Mouse (Mus musculus) heart, embryonic 10.5 days (tissue): ENCODE measurements at regions not wholly inside any gene's neighbourhood (a gene's known extent, or its start where the extent isn't known, plus 50 kb on each side); places are given as distances from the start of the nearest gene placed in this dataset.

ENCODE experiments used
- DNase-seq: peaks from one replicate; pipeline ENCODE4 v3.0.0-alpha.2; 2017; ENCODE audit warnings: low spot score
- H3K27ac ChIP-seq: fragments of 300-500 bp; sonication (generic); 2 replicates; pipeline ENCODE4 v1.5.1; 2016; ENCODE audit warnings: mild to moderate bottlenecking
- H3K27me3 ChIP-seq: fragments of 300-500 bp; sonication (generic); 2 replicates; pipeline ENCODE4 v1.6.1; 2016; ENCODE audit warnings: mild to moderate bottlenecking; ENCODE audit not compliant: poor library complexity, insufficient read depth, severe bottlenecking
- H3K36me3 ChIP-seq: fragments of 300-500 bp; sonication (generic); 2 replicates; pipeline ENCODE4 v1.6.1; 2016; ENCODE audit warnings: mild to moderate bottlenecking, moderate library complexity
- H3K4me1 ChIP-seq: fragments of 300-500 bp; sonication (generic); 2 replicates; pipeline ENCODE4 v1.6.1; 2016; ENCODE audit warnings: mild to moderate bottlenecking
- H3K4me3 ChIP-seq: fragments of 300-500 bp; sonication (generic); 2 replicates; pipeline ENCODE4 v1.5.1; 2016; ENCODE audit warnings: mild to moderate bottlenecking, moderate library complexity
- H3K9me3 ChIP-seq: fragments of 300-500 bp; sonication (generic); 2 replicates; pipeline ENCODE4 v1.6.1; 2016; ENCODE audit warnings: mild to moderate bottlenecking, moderate library complexity
- WGBS: fragments of 180-500 bp; shearing (Covaris S2); methylation state at CpG from one replicate; pipeline ENCODE4 v1.1.7; 2016; 5-methylcytosine and 5-hydroxymethylcytosine counted together

DNA sequence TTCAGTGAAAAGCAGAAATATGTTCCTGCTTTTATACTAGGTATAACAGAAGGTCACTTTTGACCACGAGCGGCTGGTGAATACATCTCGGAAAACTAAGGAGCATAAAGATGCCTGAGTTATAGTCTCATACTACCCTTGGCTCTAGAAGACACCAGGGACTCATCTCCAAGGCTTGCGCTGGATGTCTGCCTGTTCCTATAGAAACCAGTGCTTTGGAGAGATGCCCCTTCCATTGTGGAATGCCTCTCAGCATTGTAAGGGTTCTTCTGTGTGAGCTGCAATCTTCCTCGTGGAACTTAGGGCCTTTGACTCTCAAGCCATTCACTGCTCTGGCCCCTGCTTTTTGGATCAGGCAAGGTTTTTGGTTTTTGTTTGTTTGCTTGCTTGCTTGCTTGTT, 561.0 kb upstream of the Adam5 start:
- DNase-seq: no peak
- Histone ChIP-seq H3K36me3 (no peaks in the 10 kb centered on the region), H3K27ac (no peak overlapping the region), H3K9me3 (no peaks in the 10 kb centered on the region), H3K27me3 (0 out of 2 replicates have a peak, but pooled peaks cover 3% of the 10 kb centered on the region), H3K4me3 (no peak overlapping the region), H3K4me1 (no peaks in the 10 kb centered on the region)
- WGBS: 83% methylated on average over 5 of the region's 5 CpGs

DNA sequence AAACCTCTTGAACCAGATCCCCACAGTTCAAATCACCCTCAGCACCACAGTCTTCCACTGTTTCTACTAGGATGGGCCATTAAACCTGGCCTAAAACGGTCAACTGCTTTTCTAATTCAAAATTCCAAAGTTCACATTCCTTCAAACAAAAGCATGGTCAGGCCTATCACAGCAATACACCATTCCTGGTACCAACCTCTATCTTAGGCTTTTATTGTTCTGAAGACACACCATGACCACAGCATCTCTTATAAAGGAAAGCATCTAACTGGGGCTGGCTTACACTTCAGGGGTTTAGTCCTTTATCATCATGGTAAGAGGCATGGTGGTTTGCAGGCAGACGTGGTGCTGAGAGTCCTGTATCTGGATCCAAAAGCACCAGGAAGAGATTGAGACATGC, 560.4 kb upstream of the Adam5 start:
- Histone ChIP-seq H3K4me1 (no peaks in the 10 kb centered on the region), H3K36me3 (no peaks in the 10 kb centered on the region), H3K27ac (no peak overlapping the region), H3K4me3 (no peak overlapping the region), H3K9me3 (no peaks in the 10 kb centered on the region), H3K27me3 (0 out of 2 replicates have a peak, but pooled peaks cover 3% of the 10 kb centered on the region)
- 71% methylated on average over 2 of the region's 2 CpGs for WGBS
- DNase-seq: no peak

- Histone ChIP-seq H3K4me1 (peaks cover 13% of the 10 kb centered on the region), H3K27ac (no peak overlapping the region), H3K9me3 (no peaks in the 10 kb centered on the region), H3K4me3 (no peak overlapping the region), H3K27me3 (peaks cover 14% of the 10 kb centered on the region; the same call in 1 of the 2 replicates), H3K36me3 (no peaks in the 10 kb centered on the region)
- WGBS: 74% methylated on average over 8 of the region's 8 CpGs
- DNase-seq: no peak
Observed at GRCm38 (mm10) chr8:25373276-25373675, 549.1 kb upstream of the Adam5 start.

DNA sequence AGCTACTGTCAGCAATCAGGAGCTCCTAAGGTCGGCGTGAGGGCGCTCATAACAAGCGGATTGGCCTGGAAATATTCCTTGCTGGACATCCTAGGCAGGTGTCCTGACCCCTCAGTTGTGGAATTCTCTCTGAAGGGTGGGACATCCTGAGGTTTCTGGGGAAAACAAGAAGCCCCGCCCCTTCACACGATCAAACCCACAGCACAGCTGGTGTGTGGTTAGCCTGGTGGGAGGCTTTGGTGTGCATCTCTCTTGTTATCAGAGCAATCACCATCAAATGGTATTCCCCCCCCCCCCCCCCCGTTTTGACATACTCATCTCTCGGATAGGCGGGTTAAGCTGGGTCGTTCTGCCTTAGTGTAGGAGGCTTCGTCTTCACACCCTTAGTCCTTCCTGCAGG, 546.8 kb upstream of the Adam5 start:
- WGBS: 25% methylated on average over 11 of the region's 11 CpGs
- DNase-seq: no peak
- H3K4me1 ChIP-seq: peaks cover 15% of the 10 kb centered on the region

GRCm38 (mm10) chr8:25369331-25369730, 545.2 kb upstream of the Adam5 start:
- WGBS: 71% methylated on average over 2 of the region's 2 CpGs
- Histone ChIP-seq H3K36me3 (no peaks in the 10 kb centered on the region), H3K9me3 (no peaks in the 10 kb centered on the region), H3K27me3 (peaks cover 16% of the 10 kb centered on the region; the same call in 1 of the 2 replicates), H3K4me3 (no peak overlapping the region), H3K27ac (no peak overlapping the region), H3K4me1 (peaks cover 15% of the 10 kb centered on the region)
- DNase-seq: no peak

More for the DNA sequence above, 546.8 kb upstream of the Adam5 start:
- peaks cover 16% of the 10 kb centered on the region; the same call in 1 of the 2 replicates for H3K27me3 ChIP-seq
- no peaks in the 10 kb centered on the region for H3K36me3 ChIP-seq
- H3K9me3 ChIP-seq: no peaks in the 10 kb centered on the region
- no peak overlapping the region for H3K27ac ChIP-seq
- H3K4me3 ChIP-seq: no peak overlapping the region

DNA sequence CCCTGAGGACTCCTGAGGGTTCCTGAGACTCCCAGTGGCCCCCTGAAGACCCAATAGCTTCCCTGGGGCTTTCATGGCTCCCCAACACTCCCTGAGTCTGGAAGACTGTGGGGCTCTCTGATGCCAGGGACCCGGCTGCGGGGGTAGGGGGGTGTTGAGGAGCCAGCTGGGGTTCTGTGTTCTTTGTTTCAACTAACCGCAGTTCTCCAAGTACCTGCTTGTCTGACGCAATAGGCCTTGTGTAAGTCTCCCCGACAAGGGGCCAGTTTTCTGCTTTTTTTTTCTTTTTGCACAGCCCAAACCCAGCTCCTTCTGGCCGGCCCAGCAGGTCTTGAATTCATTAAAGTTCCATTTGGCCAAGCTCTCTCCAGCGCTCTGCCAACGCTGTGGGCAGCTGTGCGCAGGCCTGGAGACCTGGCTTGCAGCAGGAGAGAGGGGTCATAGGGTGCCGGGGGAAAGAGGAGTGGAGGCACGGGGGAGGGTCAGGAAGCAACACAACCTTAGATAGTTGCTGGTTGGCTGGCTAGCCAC, 544.5 kb upstream of the Adam5 start:
- peak overlapping the region; percentile 52 for H3K27ac ChIP-seq
- peaks cover 18% of the 10 kb centered on the region for H3K4me1 ChIP-seq
- peak overlapping the region; percentile 37 for H3K4me3 ChIP-seq
- no peak for DNase-seq
- H3K9me3 ChIP-seq: no peaks in the 10 kb centered on the region
- no peaks in the 10 kb centered on the region for H3K36me3 ChIP-seq
- peaks cover 16% of the 10 kb centered on the region; the same call in 1 of the 2 replicates for H3K27me3 ChIP-seq
- WGBS: 9% methylated on average over 11 of the region's 11 CpGs

DNA sequence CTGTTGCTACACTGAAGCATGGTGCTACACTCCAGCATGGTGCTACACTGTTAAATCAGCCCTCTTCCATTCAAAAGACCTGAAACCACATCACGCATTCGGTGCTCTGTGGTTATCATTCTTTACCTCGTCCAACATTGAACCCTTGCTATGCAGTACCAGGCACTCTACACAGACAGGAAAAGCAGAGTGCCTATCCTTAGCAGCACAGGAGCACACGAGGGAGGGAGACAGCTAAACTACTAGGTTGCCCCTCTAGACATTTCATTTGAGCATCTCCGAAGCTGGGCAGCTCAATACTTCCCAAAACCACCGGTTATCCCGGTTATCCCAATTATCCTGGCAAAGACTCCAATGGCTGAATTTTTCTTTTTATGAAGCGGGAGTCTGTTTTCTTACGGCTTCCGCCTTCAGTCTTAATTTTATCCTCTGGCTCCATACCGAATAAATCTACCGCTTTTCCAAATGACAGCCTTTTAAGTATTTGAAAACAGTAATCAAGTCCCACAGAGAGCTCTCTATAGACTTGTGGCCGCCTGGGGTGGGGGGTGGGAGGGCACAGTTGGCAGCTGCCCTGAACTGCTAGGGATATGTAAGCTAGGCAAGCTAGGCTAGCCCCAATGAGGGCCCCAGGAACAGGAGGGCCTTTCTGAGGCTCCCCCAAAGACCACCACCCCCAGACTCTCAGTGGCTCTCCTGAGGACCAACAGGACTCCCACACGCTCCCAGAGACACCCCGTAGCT, 543.8 kb upstream of the Adam5 start:
- peaks cover 16% of the 10 kb centered on the region; the same call in 1 of the 2 replicates for H3K27me3 ChIP-seq
- WGBS: 40% methylated on average over 15 of the region's 15 CpGs
- H3K27ac ChIP-seq: peak overlapping the region; percentile 52
- no peak overlapping the region for H3K4me3 ChIP-seq
- H3K4me1 ChIP-seq: peaks cover 18% of the 10 kb centered on the region
- no peak for DNase-seq
- no peaks in the 10 kb centered on the region for H3K9me3 ChIP-seq
- H3K36me3 ChIP-seq: no peaks in the 10 kb centered on the region

DNA sequence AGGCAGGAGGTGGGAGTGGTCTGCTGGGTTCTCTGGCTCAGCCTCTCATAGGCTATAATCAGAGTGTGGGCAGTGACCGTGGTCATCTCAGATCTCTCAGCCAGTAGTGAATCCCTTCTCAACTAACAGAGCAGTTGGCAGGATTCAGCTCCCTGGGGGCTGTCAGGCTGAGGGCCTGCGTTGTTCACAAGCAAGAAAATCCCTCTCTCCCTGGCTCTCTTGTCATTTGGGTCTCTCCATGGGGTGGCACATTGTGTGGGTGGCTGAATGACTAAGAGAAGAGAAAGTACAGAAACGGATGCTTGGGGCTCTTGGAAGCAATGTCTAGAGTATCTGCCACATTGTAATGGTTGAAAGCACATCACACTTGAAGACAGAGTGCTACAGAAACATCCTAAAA, 542.0 kb upstream of the Adam5 start:
- Histone ChIP-seq H3K27ac (no peak overlapping the region), H3K4me3 (no peak overlapping the region), H3K9me3 (no peaks in the 10 kb centered on the region), H3K4me1 (peaks cover 24% of the 10 kb centered on the region), H3K36me3 (no peaks in the 10 kb centered on the region), H3K27me3 (peaks cover 13% of the 10 kb centered on the region; the same call in 1 of the 2 replicates)
- no peak for DNase-seq
- 35% methylated on average over 3 of the region's 3 CpGs for WGBS

DNA sequence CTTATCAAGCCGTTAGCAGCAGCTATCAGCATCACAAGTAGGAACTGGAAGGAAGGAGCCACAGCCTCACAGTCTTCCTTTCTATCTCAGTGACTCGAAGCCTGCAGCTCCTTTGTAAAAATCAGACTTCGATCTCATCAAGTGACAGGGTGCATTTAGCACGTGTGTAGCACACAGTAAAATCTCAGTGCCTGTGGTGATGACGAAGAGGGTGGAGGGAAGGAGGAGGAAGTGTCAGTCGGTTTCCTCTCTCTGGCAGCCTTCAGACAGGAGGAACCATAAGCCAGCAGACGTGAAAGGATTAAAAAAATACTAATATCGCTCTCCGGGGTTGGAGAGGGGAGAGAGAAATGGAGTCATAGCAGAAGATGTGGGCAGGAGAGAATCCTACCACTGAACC, 538.5 kb upstream of the Adam5 start:
- Histone ChIP-seq H3K27ac (no peak overlapping the region), H3K9me3 (no peaks in the 10 kb centered on the region), H3K27me3 (no peaks in the 10 kb centered on the region), H3K36me3 (no peaks in the 10 kb centered on the region), H3K4me3 (no peak overlapping the region), H3K4me1 (peaks cover 11% of the 10 kb centered on the region; the same call in 1 of the 2 replicates)
- no peak for DNase-seq
- WGBS: 28% methylated on average over 9 of the region's 9 CpGs

GRCm38 (mm10) chr8:25362146-25362545, 538.0 kb upstream of the Adam5 start:
- H3K4me1 ChIP-seq: peaks cover 11% of the 10 kb centered on the region; the same call in 1 of the 2 replicates
- H3K4me3 ChIP-seq: no peak overlapping the region
- H3K27me3 ChIP-seq: no peaks in the 10 kb centered on the region
- WGBS: 43% methylated on average over 4 of the region's 4 CpGs
- H3K9me3 ChIP-seq: no peaks in the 10 kb centered on the region
- no peak for DNase-seq
- H3K36me3 ChIP-seq: no peaks in the 10 kb centered on the region
- no peak overlapping the region for H3K27ac ChIP-seq

DNA sequence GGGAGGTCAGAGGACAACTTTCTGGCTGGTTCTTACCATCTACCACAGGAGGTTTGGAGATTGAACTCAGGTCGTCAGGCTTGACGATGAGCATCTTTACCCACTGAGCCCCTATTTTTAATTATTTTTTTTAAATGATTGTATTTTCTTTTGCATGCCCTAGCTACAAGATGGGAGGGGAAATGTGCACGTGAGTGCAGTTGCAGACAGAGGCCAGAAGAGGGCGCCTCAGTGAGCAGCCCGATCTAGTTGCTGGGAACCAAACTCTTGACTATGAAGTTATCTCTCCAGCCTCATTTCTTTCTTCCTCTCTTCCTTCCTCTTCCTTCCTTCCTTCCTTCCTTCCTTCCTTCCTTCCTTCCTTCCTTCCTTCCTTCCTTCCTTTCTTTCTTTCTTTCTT, 537.3 kb upstream of the Adam5 start:
- Histone ChIP-seq H3K4me3 (no peak overlapping the region), H3K27ac (no peak overlapping the region), H3K9me3 (no peaks in the 10 kb centered on the region), H3K36me3 (no peaks in the 10 kb centered on the region), H3K27me3 (no peaks in the 10 kb centered on the region), H3K4me1 (peaks cover 11% of the 10 kb centered on the region; the same call in 1 of the 2 replicates)
- no peak for DNase-seq
- WGBS: 76% methylated on average over 5 of the region's 5 CpGs

- no peak for DNase-seq
- Histone ChIP-seq H3K27me3 (peaks cover 16% of the 10 kb centered on the region), H3K27ac (no peak overlapping the region), H3K9me3 (no peaks in the 10 kb centered on the region), H3K4me1 (peaks cover 13% of the 10 kb centered on the region), H3K36me3 (no peaks in the 10 kb centered on the region), H3K4me3 (no peak overlapping the region)
- WGBS: 86% methylated on average over 12 of the region's 12 CpGs
Observed at GRCm38 (mm10) chr8:25358539-25359165, 534.5 kb upstream of the Adam5 start.
